Mouse (Mus musculus): ENCODE data around the gene Ap1b1. TPM values are rescaled to one million over a fixed set of nuclear protein-coding genes. Genes with fewer than 3 reads are reported as not detected.

Ap1b1 gene
- polyA plus RNA-seq, 1 experiment from 2014 or later: 61.5 TPM

- no peaks in the 10 kb centered on the region for H3K9me3 ChIP-seq
- peaks cover 24% of the 10 kb centered on the region for H3K4me1 ChIP-seq
- no peak overlapping the region for H3K27ac ChIP-seq
- no peak overlapping the region for H3K4me3 ChIP-seq
- H3K27me3 ChIP-seq (ENCODE audit: poor library complexity, severe bottlenecking): peaks cover 27% of the 10 kb centered on the region
- WGBS: 79% methylated on average over 10 of the region's 10 CpGs
- no peaks in the 10 kb centered on the region for H3K36me3 ChIP-seq (replicated peaks)
- DNase-seq (ENCODE audit: extremely low spot score, low spot score): no peak
Measured at GRCm38 (mm10) chr11:5052200-5052854, 65.7 kb downstream of the Ap1b1 start.

- Histone ChIP-seq H3K36me3 (replicated peaks) (no peaks in the 10 kb centered on the region), H3K27ac (no peak overlapping the region), H3K4me1 (peaks cover 43% of the 10 kb centered on the region), H3K4me3 (no peak overlapping the region), H3K27me3 (ENCODE audit: poor library complexity, severe bottlenecking) (peaks cover 45% of the 10 kb centered on the region), H3K9me3 (no peaks in the 10 kb centered on the region)
- 91% methylated on average over 14 of the region's 14 CpGs for WGBS
- no peak for DNase-seq (ENCODE audit: extremely low spot score, low spot score)
Measured at GRCm38 (mm10) chr11:5054151-5054550, 67.5 kb downstream of the Ap1b1 start.

- H3K36me3 ChIP-seq (replicated peaks): no peaks in the 10 kb centered on the region
- DNase-seq (ENCODE audit: extremely low spot score, low spot score): no peak
- H3K9me3 ChIP-seq: no peaks in the 10 kb centered on the region
- 76% methylated on average over 6 of the region's 6 CpGs for WGBS
- peaks cover 52% of the 10 kb centered on the region for H3K27me3 ChIP-seq (ENCODE audit: poor library complexity, severe bottlenecking)
- H3K4me3 ChIP-seq: no peak overlapping the region
- no peak overlapping the region for H3K27ac ChIP-seq
- H3K4me1 ChIP-seq: peaks cover 50% of the 10 kb centered on the region
Measured at GRCm38 (mm10) chr11:5054874-5055273, 68.2 kb downstream of the Ap1b1 start.

DNA sequence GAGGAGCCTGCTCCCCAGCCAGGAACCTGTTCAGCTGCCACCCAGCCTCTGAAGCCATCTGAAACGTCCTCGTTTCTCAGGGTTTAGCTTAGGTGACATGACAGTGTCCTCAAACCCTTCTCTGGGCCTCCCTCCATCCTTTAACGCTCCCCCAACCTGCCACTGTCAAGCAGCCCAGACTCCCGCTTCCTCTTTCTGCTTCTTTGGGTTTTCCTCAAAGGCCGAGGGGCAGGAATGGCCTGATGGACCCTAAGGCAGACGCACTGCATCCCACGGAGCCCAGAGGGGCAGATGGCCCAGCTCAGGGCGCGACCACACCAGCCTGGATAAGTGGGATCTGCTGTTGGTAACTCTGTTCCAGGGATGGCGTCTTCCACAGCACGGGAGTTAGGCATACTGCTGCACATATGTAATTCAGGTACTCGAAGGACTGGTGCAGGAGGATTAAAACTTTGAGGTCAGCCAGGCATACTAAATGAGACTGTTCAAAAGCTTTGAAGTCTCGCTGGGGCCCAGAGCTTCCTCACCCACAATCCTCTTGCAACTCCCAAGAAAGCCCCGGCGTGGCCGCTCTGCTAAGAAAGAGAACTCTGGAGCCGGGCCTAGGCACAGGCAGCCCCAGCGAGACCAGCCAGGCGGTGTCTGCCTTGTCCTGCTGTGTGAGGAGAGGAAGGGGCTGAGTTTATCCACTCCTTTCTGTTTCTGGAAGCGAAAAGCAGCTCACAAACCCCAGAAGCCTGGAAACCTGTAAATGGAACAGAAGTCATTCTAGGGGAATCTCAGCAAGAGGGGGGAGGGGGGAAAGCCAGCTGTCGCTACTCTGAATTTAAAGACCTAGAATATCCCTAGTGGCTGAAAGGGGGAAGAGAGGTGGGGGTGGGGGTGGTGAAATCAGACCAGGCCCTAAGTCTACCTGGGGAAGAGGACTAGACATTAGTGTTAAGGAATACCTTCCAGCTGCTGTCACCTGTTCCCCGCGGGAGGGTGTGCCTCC is 69.6 kb downstream of the Ap1b1 start:
- Histone ChIP-seq H3K27me3 (ENCODE audit: poor library complexity, severe bottlenecking) (peaks cover 66% of the 10 kb centered on the region), H3K9me3 (no peaks in the 10 kb centered on the region), H3K27ac (peak overlapping the region; percentile 56), H3K36me3 (replicated peaks) (peaks cover 7% of the 10 kb centered on the region; the same call in 1 of the 2 replicates), H3K4me1 (peaks cover 56% of the 10 kb centered on the region), H3K4me3 (no peak overlapping the region)
- DNase-seq (ENCODE audit: extremely low spot score, low spot score): peak; percentile 49
- 20% methylated on average over 23 of the region's 23 CpGs for WGBS

DNA sequence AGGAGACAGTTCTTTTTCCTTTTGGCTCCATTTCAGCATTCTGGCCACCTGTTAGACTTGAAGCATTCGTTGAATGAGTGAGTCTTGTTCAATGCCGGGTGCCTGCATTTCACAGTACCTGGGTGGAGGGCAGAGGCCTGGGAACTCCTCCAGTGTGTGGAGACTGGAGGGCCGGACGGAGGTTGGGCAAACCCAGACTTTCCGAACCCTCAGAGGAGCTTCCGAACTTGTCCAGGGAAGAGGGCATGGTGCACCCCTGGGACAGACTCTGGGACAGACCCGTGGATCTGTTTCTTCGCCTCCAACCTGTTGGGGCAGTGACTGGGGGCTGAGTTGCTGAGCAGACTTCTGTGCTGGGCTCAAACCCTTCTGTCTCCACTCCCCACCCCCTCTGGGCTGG is 70.4 kb downstream of the Ap1b1 start:
- WGBS: 46% methylated on average over 8 of the region's 8 CpGs
- no peaks in the 10 kb centered on the region for H3K9me3 ChIP-seq
- DNase-seq (ENCODE audit: extremely low spot score, low spot score): no peak
- H3K27me3 ChIP-seq (ENCODE audit: poor library complexity, severe bottlenecking): peaks cover 74% of the 10 kb centered on the region
- H3K4me3 ChIP-seq: no peak overlapping the region
- peaks cover 65% of the 10 kb centered on the region for H3K4me1 ChIP-seq
- peaks cover 10% of the 10 kb centered on the region; the same call in 1 of the 2 replicates for H3K36me3 ChIP-seq (replicated peaks)
- no peak overlapping the region for H3K27ac ChIP-seq

DNA sequence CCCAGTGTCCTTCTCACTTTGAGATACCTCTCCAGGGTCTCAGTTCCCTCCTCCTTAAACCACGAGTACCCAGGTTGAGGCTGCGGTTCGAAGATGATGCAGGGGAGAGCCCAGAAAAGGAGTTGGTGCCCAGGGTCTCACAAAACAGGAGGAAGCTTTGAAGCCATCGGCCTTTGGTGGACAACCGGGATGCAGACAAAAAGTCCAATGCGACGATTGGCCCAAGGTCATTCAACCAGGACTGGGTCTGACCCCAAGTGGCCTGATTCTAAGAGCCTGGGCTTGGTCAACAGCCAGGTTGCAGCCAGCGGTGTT is 70.9 kb downstream of the Ap1b1 start:
- Histone ChIP-seq H3K9me3 (no peaks in the 10 kb centered on the region), H3K4me1 (peaks cover 69% of the 10 kb centered on the region), H3K27ac (peak overlapping the region; percentile 45; the same call in 1 of the 2 replicates), H3K4me3 (peak overlapping the region; percentile 55), H3K27me3 (ENCODE audit: poor library complexity, severe bottlenecking) (peaks cover 78% of the 10 kb centered on the region), H3K36me3 (replicated peaks) (peaks cover 10% of the 10 kb centered on the region; the same call in 1 of the 2 replicates)
- DNase-seq (ENCODE audit: extremely low spot score, low spot score): peak; percentile 25
- WGBS: 14% methylated on average over 8 of the region's 8 CpGs

- Histone ChIP-seq H3K36me3 (replicated peaks) (peaks cover 10% of the 10 kb centered on the region; the same call in 1 of the 2 replicates), H3K27ac (peak within 1 kb of the TSS; percentile 45), H3K9me3 (no peaks in the 10 kb centered on the region), H3K4me1 (peaks cover 74% of the 10 kb centered on the region), H3K4me3 (peak within 1 kb of the TSS; percentile 55), H3K27me3 (ENCODE audit: poor library complexity, severe bottlenecking) (peaks cover 84% of the 10 kb centered on the region)
- DNase-seq (ENCODE audit: extremely low spot score, low spot score): peak; percentile 43
- WGBS: 2% methylated on average over 77 of the region's 77 CpGs
Measured at GRCm38 (mm10) chr11:5057856-5058641, 71.4 kb downstream of the Ap1b1 start, which contains the start of gene Rasl10a. Gene Rasl10a (plus strand): TSS chr11:5058128.

GRCm38 (mm10) chr11:5058783-5059182 is 72.2 kb downstream of the Ap1b1 start:
- H3K9me3 ChIP-seq: no peaks in the 10 kb centered on the region
- DNase-seq (ENCODE audit: extremely low spot score, low spot score): no peak
- WGBS: 30% methylated on average over 9 of the region's 9 CpGs
- H3K4me1 ChIP-seq: peaks cover 82% of the 10 kb centered on the region
- no peak overlapping the region for H3K4me3 ChIP-seq
- H3K27ac ChIP-seq: no peak overlapping the region
- H3K27me3 ChIP-seq (ENCODE audit: poor library complexity, severe bottlenecking): peaks cover 91% of the 10 kb centered on the region
- H3K36me3 ChIP-seq (replicated peaks): peaks cover 10% of the 10 kb centered on the region; the same call in 1 of the 2 replicates

- no peak overlapping the region for H3K27ac ChIP-seq
- DNase-seq (ENCODE audit: extremely low spot score, low spot score): peak; percentile 28
- H3K4me1 ChIP-seq: peaks cover 86% of the 10 kb centered on the region
- peaks cover 96% of the 10 kb centered on the region for H3K27me3 ChIP-seq (ENCODE audit: poor library complexity, severe bottlenecking)
- H3K36me3 ChIP-seq (replicated peaks): peaks cover 10% of the 10 kb centered on the region; the same call in 1 of the 2 replicates
- 0 out of 2 replicates have a peak overlapping the region, but pooled peaks have one; percentile 13 for H3K4me3 ChIP-seq
- WGBS: 22% methylated on average over 14 of the region's 14 CpGs
- H3K9me3 ChIP-seq: no peaks in the 10 kb centered on the region
Measured at GRCm38 (mm10) chr11:5059230-5059629, 72.6 kb downstream of the Ap1b1 start.

DNA sequence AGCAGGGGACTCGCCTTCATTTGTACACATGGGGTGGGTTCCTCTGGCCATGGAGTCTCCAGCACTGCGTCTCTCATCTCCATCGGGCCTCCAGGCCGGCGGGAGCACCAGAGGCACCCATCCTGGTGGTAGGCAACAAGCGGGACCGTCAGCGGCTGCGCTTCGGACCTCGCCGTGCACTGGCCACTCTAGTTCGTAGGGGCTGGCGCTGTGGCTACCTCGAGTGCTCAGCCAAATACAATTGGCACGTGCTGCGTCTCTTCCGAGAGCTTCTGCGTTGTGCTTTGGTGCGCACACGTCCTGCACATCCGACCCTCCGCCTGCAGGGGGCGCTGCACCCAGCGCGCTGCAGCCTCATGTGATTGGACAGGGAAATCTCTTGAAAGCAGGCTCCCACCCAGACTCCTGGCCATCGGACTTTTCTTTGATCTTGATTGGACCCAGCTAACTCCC is 73.1 kb downstream of the Ap1b1 start:
- H3K36me3 ChIP-seq (replicated peaks): peaks cover 10% of the 10 kb centered on the region; the same call in 1 of the 2 replicates
- 9% methylated on average over 27 of the region's 27 CpGs for WGBS
- no peak overlapping the region for H3K27ac ChIP-seq
- peak; percentile 58 for DNase-seq (ENCODE audit: extremely low spot score, low spot score)
- 0 out of 2 replicates have a peak overlapping the region, but pooled peaks have one; percentile 13 for H3K4me3 ChIP-seq
- peaks cover 100% of the 10 kb centered on the region for H3K27me3 ChIP-seq (ENCODE audit: poor library complexity, severe bottlenecking)
- peaks cover 91% of the 10 kb centered on the region for H3K4me1 ChIP-seq
- no peaks in the 10 kb centered on the region for H3K9me3 ChIP-seq

GRCm38 (mm10) chr11:5060756-5061412 is 74.3 kb downstream of the Ap1b1 start:
- peaks cover 91% of the 10 kb centered on the region for H3K27me3 ChIP-seq (ENCODE audit: poor library complexity, severe bottlenecking)
- peaks cover 10% of the 10 kb centered on the region; the same call in 1 of the 2 replicates for H3K36me3 ChIP-seq (replicated peaks)
- peak overlapping the region; percentile 54 for H3K4me3 ChIP-seq
- 49% methylated on average over 28 of the region's 28 CpGs for WGBS
- peak; percentile 44 for DNase-seq (ENCODE audit: extremely low spot score, low spot score)
- H3K4me1 ChIP-seq: peaks cover 91% of the 10 kb centered on the region
- H3K27ac ChIP-seq: peak overlapping the region; percentile 74
- H3K9me3 ChIP-seq: no peaks in the 10 kb centered on the region
